Mouse (Mus musculus): ENCODE results near the gene Fbxw17. TPM values are rescaled to one million over a fixed set of nuclear protein-coding genes. Genes with fewer than 3 reads are reported as not detected.
"Not testable (repeated sequence)": the region's sequence is repeated elsewhere in the genome, so short reads cannot be mapped to it uniquely, and the experiment has no call there.

The Fbxw17 gene
- polyA plus RNA-seq (2014; fragmentation: Nextera tagmentation; extraction: Ambion mirVana): 26.0 and 31.9 TPM in 2 replicates

- H3K27me3 ChIP-seq (ENCODE audit: control insufficient read depth, insufficient read depth, low read length): no peaks in the 10 kb centered on the region
- ATAC-seq (replicated peaks; ENCODE audit: low FRiP score): peak; percentile 98
- H3K27ac ChIP-seq (ENCODE audit: low read depth, low read length): no peak within 1 kb of the TSS
- WGBS: 13% methylated on average over 32 of the region's 35 CpGs
- no peaks in the 10 kb centered on the region for H3K9me3 ChIP-seq (ENCODE audit: control insufficient read depth, low read length)
- peak within 1 kb of the TSS; percentile 76 for H3K4me3 ChIP-seq (ENCODE audit: low read depth, low read length)
- peak within 1 kb of the TSS; percentile 82 for H3K9ac ChIP-seq (ENCODE audit: low read length)
- DNase-seq (ENCODE audit: low spot score): peak; percentile 84
- no peaks in the 10 kb centered on the region for H3K4me1 ChIP-seq (replicated peaks; ENCODE audit: control insufficient read depth, insufficient read depth, low read length)
- no peaks in the 10 kb centered on the region for H3K36me3 ChIP-seq (ENCODE audit: control insufficient read depth, insufficient read depth, low read length)
- H3K4me2 ChIP-seq (ENCODE audit: low read depth, low read length, severe bottlenecking): peak within 1 kb of the TSS; percentile 70
These were observed at the start of gene Fbxw17 for GRCm38 (mm10) chr13:50417389-50418183. Gene Fbxw17 (plus strand): TSS chr13:50417864.

DNA sequence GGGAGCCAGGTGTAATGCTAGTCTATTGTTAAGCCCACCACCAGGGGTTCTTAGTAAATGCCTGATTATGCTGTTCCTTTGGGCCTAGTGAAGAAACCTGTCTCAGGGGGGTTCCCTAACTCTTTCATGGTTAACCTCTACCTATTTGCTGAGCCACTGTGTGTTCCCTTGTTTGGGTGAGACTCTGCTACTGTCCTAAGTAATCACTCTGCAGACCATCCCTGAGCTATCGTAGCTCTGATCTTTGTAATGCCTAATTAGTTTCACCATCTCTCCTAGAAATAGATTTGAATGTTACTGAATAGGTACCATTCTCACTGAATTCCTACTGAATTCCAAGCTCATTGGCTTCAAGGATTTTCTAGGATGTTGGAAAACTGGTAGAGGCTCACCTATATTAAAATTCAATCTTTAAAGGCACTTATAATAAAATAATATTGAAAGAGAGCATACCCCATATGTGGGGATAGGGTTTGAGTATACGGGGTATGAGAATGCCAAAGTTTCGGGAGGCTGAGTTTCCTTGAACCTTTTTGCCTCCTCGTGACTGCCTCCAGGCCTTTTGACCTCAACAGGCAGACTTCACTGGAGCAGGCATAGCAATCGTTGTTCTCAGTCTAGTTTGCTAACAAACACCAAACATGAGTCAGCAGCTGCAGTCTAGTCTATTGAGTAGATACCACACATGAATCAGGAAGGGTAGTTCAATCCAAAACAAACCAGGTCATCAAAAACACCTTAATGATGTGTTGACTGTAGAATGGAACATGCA, 44.5 kb upstream of the Fbxw17 start:
- not testable (repeated sequence) for ATAC-seq (replicated peaks; ENCODE audit: low FRiP score); H3K9ac ChIP-seq (ENCODE audit: low read length); H3K4me1 ChIP-seq (replicated peaks; ENCODE audit: control insufficient read depth, insufficient read depth, low read length); DNase-seq (ENCODE audit: low spot score); H3K27ac ChIP-seq (ENCODE audit: low read depth, low read length); H3K9me3 ChIP-seq (ENCODE audit: control insufficient read depth, low read length); H3K4me2 ChIP-seq (ENCODE audit: low read depth, low read length, severe bottlenecking); H3K4me3 ChIP-seq (ENCODE audit: low read depth, low read length); H3K36me3 ChIP-seq (ENCODE audit: control insufficient read depth, insufficient read depth, low read length); H3K27me3 ChIP-seq (ENCODE audit: control insufficient read depth, insufficient read depth, low read length)
- WGBS: 70% methylated on average over 5 of the region's 5 CpGs

DNA sequence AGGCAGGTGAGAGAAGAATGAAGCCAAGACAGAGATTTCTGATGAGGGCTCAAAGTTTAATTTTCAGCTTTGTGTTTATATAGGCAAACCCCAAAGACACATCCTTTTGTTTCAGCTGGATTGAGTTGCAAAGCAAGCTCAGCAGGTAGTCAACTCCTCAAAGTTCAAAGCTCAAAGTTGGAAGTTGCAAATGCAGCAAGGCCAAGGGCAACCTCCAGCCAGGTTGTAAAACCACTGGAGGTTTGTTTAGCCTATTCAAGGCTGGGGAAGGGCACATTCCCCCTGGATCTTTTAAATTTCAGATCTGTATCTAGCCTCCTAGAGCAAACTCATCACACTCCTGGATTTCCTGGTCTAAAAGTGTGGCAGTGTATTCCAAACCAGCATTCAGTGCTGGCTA, 28.5 kb upstream of the Fbxw17 start:
- not testable (repeated sequence) for H3K27me3 ChIP-seq (ENCODE audit: control insufficient read depth, insufficient read depth, low read length); H3K9ac ChIP-seq (ENCODE audit: low read length); DNase-seq (ENCODE audit: low spot score); H3K36me3 ChIP-seq (ENCODE audit: control insufficient read depth, insufficient read depth, low read length); ATAC-seq (replicated peaks; ENCODE audit: low FRiP score); H3K27ac ChIP-seq (ENCODE audit: low read depth, low read length); H3K4me3 ChIP-seq (ENCODE audit: low read depth, low read length); H3K4me2 ChIP-seq (ENCODE audit: low read depth, low read length, severe bottlenecking); H3K4me1 ChIP-seq (replicated peaks; ENCODE audit: control insufficient read depth, insufficient read depth, low read length); H3K9me3 ChIP-seq (ENCODE audit: control insufficient read depth, low read length)

DNA sequence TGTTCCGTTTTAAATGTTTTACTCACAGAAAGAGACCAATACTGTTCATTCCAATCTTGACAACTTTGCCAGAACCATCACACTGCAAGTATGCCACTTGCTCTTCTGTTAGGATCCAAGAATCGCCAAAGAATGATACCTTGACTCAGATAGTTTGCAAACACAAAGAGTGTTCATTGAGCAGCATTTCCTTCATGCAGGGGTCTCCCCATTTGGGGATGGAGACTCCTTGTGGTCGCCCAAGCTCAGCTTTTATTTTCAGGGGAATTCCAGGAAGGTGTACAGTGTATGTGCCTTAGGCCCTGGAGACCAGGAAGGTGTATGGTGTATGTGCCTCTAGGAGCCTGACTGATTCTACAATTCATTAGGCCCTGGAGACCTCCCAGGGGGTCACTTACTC, 757 bp downstream of the Fbxw17 start:
- Histone ChIP-seq H3K27me3 (ENCODE audit: control insufficient read depth, insufficient read depth, low read length) (no peaks in the 10 kb centered on the region), H3K27ac (ENCODE audit: low read depth, low read length) (no peak overlapping the region), H3K4me3 (ENCODE audit: low read depth, low read length) (peak overlapping the region; percentile 76), H3K9ac (ENCODE audit: low read length) (peak overlapping the region; percentile 82), H3K4me1 (replicated peaks; ENCODE audit: control insufficient read depth, insufficient read depth, low read length) (no peaks in the 10 kb centered on the region), H3K36me3 (ENCODE audit: control insufficient read depth, insufficient read depth, low read length) (no peaks in the 10 kb centered on the region), H3K9me3 (ENCODE audit: control insufficient read depth, low read length) (no peaks in the 10 kb centered on the region), H3K4me2 (ENCODE audit: low read depth, low read length, severe bottlenecking) (peak overlapping the region; percentile 70)
- DNase-seq (ENCODE audit: low spot score) (no peak), ATAC-seq (replicated peaks; ENCODE audit: low FRiP score) (no peak)
- WGBS: 40% methylated on average over 3 of the region's 3 CpGs

- peaks cover 3% of the 10 kb centered on the region; the same call in 1 of the 2 replicates for H3K36me3 ChIP-seq (ENCODE audit: control insufficient read depth, insufficient read depth, low read length)
- 94% methylated on average over 8 of the region's 8 CpGs for WGBS
- H3K27me3 ChIP-seq (ENCODE audit: control insufficient read depth, insufficient read depth, low read length): no peaks in the 10 kb centered on the region
These were observed 6.1 kb downstream of the Fbxw17 start for GRCm38 (mm10) chr13:50423625-50424209.

DNA sequence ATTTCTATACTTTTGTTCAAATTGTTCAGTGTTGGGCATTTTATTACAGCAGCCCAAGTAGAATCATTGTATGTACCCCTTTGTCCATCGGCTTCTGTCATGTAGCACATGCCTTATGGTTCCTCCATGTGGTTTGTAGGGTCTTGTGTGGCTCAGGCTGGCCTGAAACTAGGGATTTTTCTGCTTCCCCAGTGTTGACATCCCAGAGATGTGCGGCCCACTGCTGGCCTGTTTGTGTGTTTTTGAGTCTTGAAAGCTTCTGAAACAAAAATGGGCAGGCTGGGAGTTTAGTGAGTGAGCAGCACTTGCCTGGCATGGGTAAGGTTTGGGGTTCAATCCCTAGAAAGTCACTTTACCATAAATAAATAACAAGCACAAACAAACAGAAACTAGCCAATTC, 6.9 kb downstream of the Fbxw17 start:
- H3K4me1 ChIP-seq (replicated peaks; ENCODE audit: control insufficient read depth, insufficient read depth, low read length): no peaks in the 10 kb centered on the region
- WGBS: 91% methylated on average over 2 of the region's 2 CpGs

More at GRCm38 (mm10) chr13:50423625-50424209, 6.1 kb downstream of the Fbxw17 start:
- DNase-seq (ENCODE audit: low spot score): no peak
- Histone ChIP-seq H3K27ac (ENCODE audit: low read depth, low read length) (no peak overlapping the region), H3K4me1 (replicated peaks; ENCODE audit: control insufficient read depth, insufficient read depth, low read length) (no peaks in the 10 kb centered on the region), H3K4me2 (ENCODE audit: low read depth, low read length, severe bottlenecking) (no peak overlapping the region), H3K4me3 (ENCODE audit: low read depth, low read length) (no peak overlapping the region), H3K9ac (ENCODE audit: low read length) (no peak overlapping the region), H3K9me3 (ENCODE audit: control insufficient read depth, low read length) (no peaks in the 10 kb centered on the region)
- no peak for ATAC-seq (replicated peaks; ENCODE audit: low FRiP score)

DNA sequence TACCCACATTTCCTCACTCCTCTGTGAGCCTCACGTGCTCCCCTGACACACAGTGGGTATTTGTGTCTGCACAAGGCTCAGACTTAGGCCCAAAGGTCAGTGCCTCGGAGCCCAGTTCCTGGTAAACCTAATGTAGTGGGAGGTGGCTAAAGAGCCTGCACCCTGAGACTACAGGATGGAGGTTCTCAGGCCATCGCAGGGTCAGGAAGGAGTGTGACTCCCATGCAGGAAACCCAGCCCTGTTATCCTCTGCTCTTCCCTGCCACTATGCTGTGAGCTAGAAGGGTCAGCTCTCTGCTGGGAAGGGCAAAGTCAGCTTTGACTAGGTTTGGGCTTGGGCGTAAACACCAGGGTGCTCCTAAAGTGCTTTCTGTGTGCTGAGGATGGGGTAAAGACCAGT, 9.0 kb downstream of the Fbxw17 start:
- H3K9me3 ChIP-seq (ENCODE audit: control insufficient read depth, low read length): no peaks in the 10 kb centered on the region
- H3K27me3 ChIP-seq (ENCODE audit: control insufficient read depth, insufficient read depth, low read length): no peaks in the 10 kb centered on the region
- no peak for ATAC-seq (replicated peaks; ENCODE audit: low FRiP score)
- H3K36me3 ChIP-seq (ENCODE audit: control insufficient read depth, insufficient read depth, low read length): peaks cover 3% of the 10 kb centered on the region; the same call in 1 of the 2 replicates
- no peaks in the 10 kb centered on the region for H3K4me1 ChIP-seq (replicated peaks; ENCODE audit: control insufficient read depth, insufficient read depth, low read length)
- 89% methylated on average over 4 of the region's 4 CpGs for WGBS
- no peak overlapping the region for H3K4me2 ChIP-seq (ENCODE audit: low read depth, low read length, severe bottlenecking)
- H3K27ac ChIP-seq (ENCODE audit: low read depth, low read length): no peak overlapping the region
- no peak overlapping the region for H3K4me3 ChIP-seq (ENCODE audit: low read depth, low read length)
- no peak overlapping the region for H3K9ac ChIP-seq (ENCODE audit: low read length)
- no peak for DNase-seq (ENCODE audit: low spot score)

More for the DNA sequence above, 6.9 kb downstream of the Fbxw17 start:
- DNase-seq (ENCODE audit: low spot score) (no peak), ATAC-seq (replicated peaks; ENCODE audit: low FRiP score) (no peak)
- no peak overlapping the region for H3K4me3 ChIP-seq (ENCODE audit: low read depth, low read length)
- H3K27ac ChIP-seq (ENCODE audit: low read depth, low read length): no peak overlapping the region
- H3K9me3 ChIP-seq (ENCODE audit: control insufficient read depth, low read length): no peaks in the 10 kb centered on the region
- no peak overlapping the region for H3K4me2 ChIP-seq (ENCODE audit: low read depth, low read length, severe bottlenecking)
- H3K36me3 ChIP-seq (ENCODE audit: control insufficient read depth, insufficient read depth, low read length): peaks cover 3% of the 10 kb centered on the region; the same call in 1 of the 2 replicates
- no peaks in the 10 kb centered on the region for H3K27me3 ChIP-seq (ENCODE audit: control insufficient read depth, insufficient read depth, low read length)
- no peak overlapping the region for H3K9ac ChIP-seq (ENCODE audit: low read length)

DNA sequence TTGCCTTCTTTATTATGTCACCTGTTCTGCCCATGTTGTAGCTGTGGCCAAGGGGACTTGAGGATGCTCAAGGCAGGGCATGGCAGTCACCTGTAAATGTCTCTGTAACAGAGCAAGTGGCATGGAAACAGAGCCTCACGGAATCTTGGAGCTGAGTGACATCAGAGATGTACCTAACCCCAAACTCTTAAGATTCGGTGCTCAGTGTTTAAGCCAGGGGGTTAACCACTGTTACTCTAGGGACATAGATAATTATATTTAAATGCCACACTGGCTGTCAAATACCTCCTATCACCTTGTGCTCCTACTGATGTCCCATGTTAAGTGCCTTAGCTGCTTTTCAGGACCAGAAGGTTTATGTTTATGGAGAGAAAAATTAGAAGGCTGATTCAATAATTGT, 26.1 kb downstream of the Fbxw17 start, which contains the start of gene Gm47429:
Gene Gm47429, minus strand, starts transcription at position 101 of the 400 bp plus-strand sequence.
- no peak within 1 kb of the TSS for H3K9ac ChIP-seq (ENCODE audit: low read length)
- H3K4me3 ChIP-seq (ENCODE audit: low read depth, low read length): no peak within 1 kb of the TSS
- H3K36me3 ChIP-seq (ENCODE audit: control insufficient read depth, insufficient read depth, low read length): no peaks in the 10 kb centered on the region
- WGBS: 81% methylated on average over 2 of the region's 2 CpGs
- no peaks in the 10 kb centered on the region for H3K9me3 ChIP-seq (ENCODE audit: control insufficient read depth, low read length)
- no peak within 1 kb of the TSS for H3K4me2 ChIP-seq (ENCODE audit: low read depth, low read length, severe bottlenecking)
- H3K4me1 ChIP-seq (replicated peaks; ENCODE audit: control insufficient read depth, insufficient read depth, low read length): no peaks in the 10 kb centered on the region
- DNase-seq (ENCODE audit: low spot score) (no peak), ATAC-seq (replicated peaks; ENCODE audit: low FRiP score) (no peak)
- no peak within 1 kb of the TSS for H3K27ac ChIP-seq (ENCODE audit: low read depth, low read length)
- no peaks in the 10 kb centered on the region for H3K27me3 ChIP-seq (ENCODE audit: control insufficient read depth, insufficient read depth, low read length)

Data from forebrain, embryonic 11.5 days (tissue).